19 mouse cellular contexts compared by ENCODE assay signal in the genomic region with DNA sequence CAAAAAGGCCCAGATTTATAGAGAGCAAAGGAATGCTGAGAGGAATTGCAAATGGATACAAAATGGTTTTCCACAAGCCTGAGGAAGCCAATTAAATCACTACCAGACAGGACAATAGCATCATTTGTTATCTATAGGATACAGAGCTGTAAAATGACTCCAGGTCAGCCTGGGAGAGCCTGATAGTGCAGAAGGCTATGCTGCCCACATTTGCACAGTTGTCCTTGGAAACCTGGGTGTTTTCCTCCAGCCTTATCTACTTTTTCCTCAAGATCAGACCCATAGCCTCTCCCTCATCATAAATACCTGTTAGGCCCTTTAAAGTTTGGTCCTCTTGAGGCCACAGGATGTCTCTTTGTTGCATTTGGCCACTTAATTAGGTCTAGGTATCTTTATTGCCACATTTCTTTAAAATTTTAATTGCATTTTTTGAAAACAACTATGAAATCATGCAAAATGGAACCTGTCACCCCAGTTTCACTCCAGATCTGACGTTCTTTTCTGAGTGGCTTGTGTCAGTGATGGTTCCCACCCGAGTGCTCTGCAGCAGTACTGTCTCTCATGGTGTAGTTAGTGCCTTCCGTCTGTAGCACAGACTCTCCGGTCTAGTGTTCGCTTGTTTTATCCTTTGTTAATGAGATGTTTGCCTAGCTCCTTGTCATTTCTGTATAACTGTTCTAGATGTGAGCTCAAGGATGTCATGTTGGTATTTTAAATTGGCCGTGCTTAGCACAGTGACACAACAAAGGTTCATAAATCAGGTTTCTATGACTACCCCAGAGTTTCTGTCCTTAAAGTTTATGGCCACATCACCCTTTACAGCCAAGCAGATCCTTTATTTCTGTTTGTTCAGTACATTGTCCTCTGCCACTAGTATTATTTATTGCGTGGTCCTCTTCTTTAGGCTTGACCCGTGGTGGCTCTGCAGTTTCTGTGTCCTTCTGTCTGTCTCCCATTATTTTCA.
DNase-seq lines count a peak whose midpoint lies in the region; ATAC-seq and TF ChIP-seq lines count a peak whose summit lies in the region.
"Had no signal": no experiment of that assay in that cellular context is flagged by ENCODE, and none has a peak within 500 bp of the region (broad histone marks: within the 10 kb centered on the region; RNA-seq: fewer than 3 reads in every experiment).

No protein-coding gene starts in this region.

- TF ChIP-seq POLR2A in brain, embryonic 14.5 days (IDR thresholded peaks at IDR 0.05; ENCODE audit: borderline replicate concordance, extremely low read depth, insufficient read depth, insufficient read length, poor library complexity, severe bottlenecking), result no peak

- 78% methylated on average over 8 of the region's 8 CpGs for WGBS in heart, embryonic 12.5 days
- WGBS in kidney, embryonic 16.5 days, result 44% methylated on average over 8 of the region's 8 CpGs
- WGBS in intestine, embryonic 16.5 days, result 58% methylated on average over 8 of the region's 8 CpGs

- no peaks in the 10 kb centered on the region for H3K36me3 ChIP-seq in heart, embryonic 12.5 days
- H3K36me3 ChIP-seq in kidney, embryonic 16.5 days (ENCODE audit: insufficient read depth, low read length), result no peaks in the 10 kb centered on the region
- H3K36me3 ChIP-seq in intestine, embryonic 16.5 days (ENCODE audit: control insufficient read depth, insufficient read depth, low read length), result no peaks in the 10 kb centered on the region
- H3K36me3 ChIP-seq: G1E had no signal

- peak; percentile 55; the same call in 1 of the 2 replicates for ATAC-seq in heart, embryonic 12.5 days (ENCODE audit: insufficient number of reproducible peaks, low FRiP score)
- peak; percentile 51; the same call in 1 of the 2 replicates for ATAC-seq in kidney, embryonic 16.5 days (ENCODE audit: low FRiP score, low TSS enrichment)
- peak; percentile 73 for ATAC-seq in intestine, embryonic 16.5 days
- ATAC-seq: forebrain, embryonic 14.5 days had no signal

- H3K4me1 ChIP-seq in heart, embryonic 12.5 days (replicated peaks), result no peaks in the 10 kb centered on the region
- no peaks in the 10 kb centered on the region for H3K4me1 ChIP-seq in kidney, embryonic 16.5 days (ENCODE audit: insufficient read depth, low read length)
- no peaks in the 10 kb centered on the region; the same call in 1 of the 2 replicates for H3K4me1 ChIP-seq in intestine, embryonic 16.5 days (ENCODE audit: control insufficient read depth, insufficient read depth, low read length)

- no peak overlapping the region for H3K4me2 ChIP-seq in heart, embryonic 12.5 days
- no peak overlapping the region for H3K4me2 ChIP-seq in kidney, embryonic 16.5 days (replicated peaks; ENCODE audit: low read depth, low read length)
- H3K4me2 ChIP-seq in intestine, embryonic 16.5 days (ENCODE audit: low read depth, low read length), result no peak overlapping the region
- H3K4me2 ChIP-seq: liver, embryonic 11.5 days had no signal

- H3K27me3 ChIP-seq in heart, embryonic 12.5 days (replicated peaks), result no peaks in the 10 kb centered on the region
- no peaks in the 10 kb centered on the region for H3K27me3 ChIP-seq in kidney, embryonic 16.5 days (ENCODE audit: insufficient read depth, low read length)
- H3K27me3 ChIP-seq in intestine, embryonic 16.5 days (replicated peaks; ENCODE audit: control insufficient read depth, insufficient read depth, low read length), result no peaks in the 10 kb centered on the region

- TF ChIP-seq CTCF in brain, embryonic 14.5 days (IDR thresholded peaks at IDR 0.05; ENCODE audit: borderline replicate concordance, extremely low read depth, insufficient read depth, insufficient read length), result no peak

- intact Hi-C loops in left cerebral cortex, postnatal 25 days (cut with DNase I), result no loop called here

- no peak overlapping the region for H3K27ac ChIP-seq in heart, embryonic 12.5 days (ENCODE audit: poor library complexity, severe bottlenecking)
- no peak overlapping the region for H3K27ac ChIP-seq in kidney, embryonic 16.5 days (ENCODE audit: low read length)
- H3K27ac ChIP-seq in intestine, embryonic 16.5 days (ENCODE audit: low read length), result no peak overlapping the region; the same call in 1 of the 2 replicates
- H3K27ac ChIP-seq: macrophage had no signal

- H3K9ac ChIP-seq in heart, embryonic 12.5 days, result no peak overlapping the region
- H3K9ac ChIP-seq in kidney, embryonic 16.5 days (replicated peaks; ENCODE audit: low read length), result no peak overlapping the region
- no peak overlapping the region for H3K9ac ChIP-seq in intestine, embryonic 16.5 days (ENCODE audit: low read depth, low read length)

- no peaks in the 10 kb centered on the region for H3K9me3 ChIP-seq in heart, embryonic 12.5 days (replicated peaks)
- H3K9me3 ChIP-seq in kidney, embryonic 16.5 days (ENCODE audit: low read length), result no peaks in the 10 kb centered on the region
- no peaks in the 10 kb centered on the region for H3K9me3 ChIP-seq in intestine, embryonic 16.5 days (ENCODE audit: control insufficient read depth, low read length)
- H3K9me3 ChIP-seq: G1E had no signal

- no peak overlapping the region for H3K4me3 ChIP-seq in heart, embryonic 12.5 days
- H3K4me3 ChIP-seq in kidney, embryonic 16.5 days (ENCODE audit: low read length), result no peak overlapping the region
- H3K4me3 ChIP-seq in intestine, embryonic 16.5 days (ENCODE audit: low read length), result no peak overlapping the region
- H3K4me3 ChIP-seq: myocyte had no signal

- no peak for DNase-seq in heart, adult 9 months (ENCODE audit: low spot score in 2 of 2)
- no peak for DNase-seq in kidney, adult 11 months
- DNase-seq in brain, embryonic 14.5 days (ENCODE audit: low read depth), result peak; percentile 14
- DNase-seq in left cerebral cortex, postnatal 25 days (ENCODE audit: low spot score in 2 of 2), result no peak
- no peak for DNase-seq in c-Kit-positive CD71-positive TER-119-positive erythroid progenitor cells, embryonic 14.5 days (ENCODE audit: low spot score)
- DNase-seq: cerebellum, adult 2 months; embryo, embryonic 11 days; layer of hippocampus, postnatal 36 days; left cerebral cortex, postnatal 4 days; retina, postnatal 1 day; thymus, adult 2 months had no signal
